Mouse (Mus musculus) hindbrain, embryonic 11.5 days (tissue): ENCODE results near the gene Trim34b. TPM values are rescaled to one million over a fixed set of nuclear protein-coding genes. Genes with fewer than 3 reads are reported as not detected.
"Not testable (repeated sequence)": the region's sequence is repeated elsewhere in the genome, so short reads cannot be mapped to it uniquely, and the experiment has no call there.

Experiments used
- ATAC-seq: fragments of 200-750 bp; cut with Nextera tagmentation; 2 replicates; pipeline ENCODE4 v1.8.0; 2017; ENCODE audit warnings: mild to moderate bottlenecking, moderate TSS enrichment, moderate library complexity; ENCODE audit not compliant: low FRiP score
- DNase-seq: peaks from one replicate; pipeline ENCODE4 v3.0.0-alpha.2; 2015; ENCODE audit warnings: low spot score
- H3K27ac ChIP-seq: fragments of 300-500 bp; sonication (generic); 2 replicates; pipeline ENCODE4 v1.5.1; 2014; ENCODE audit warnings: mild to moderate bottlenecking, low read depth, low read length
- H3K27me3 ChIP-seq: fragments of 300-500 bp; sonication (generic); 2 replicates; pipeline ENCODE4 v1.6.1; 2014; ENCODE audit warnings: mild to moderate bottlenecking, low read length, moderate library complexity, mixed read lengths; ENCODE audit not compliant: control insufficient read depth, insufficient read depth
- H3K36me3 ChIP-seq: fragments of 300-500 bp; sonication (generic); 2 replicates; pipeline ENCODE4 v1.6.1; 2014; ENCODE audit warnings: mild to moderate bottlenecking, low read length, moderate library complexity, mixed read lengths; ENCODE audit not compliant: control insufficient read depth, insufficient read depth
- H3K4me1 ChIP-seq: fragments of 300-500 bp; sonication (generic); replicated peaks from 2 replicates; pipeline ENCODE4 v1.6.1; 2014; ENCODE audit warnings: low read length, mixed read lengths; ENCODE audit not compliant: control insufficient read depth, insufficient read depth
- H3K4me2 ChIP-seq: fragments of 300-500 bp; sonication (generic); replicated peaks from 2 replicates; pipeline ENCODE4 v1.6.1; 2014; ENCODE audit warnings: mild to moderate bottlenecking, low read depth, low read length
- H3K4me3 ChIP-seq: fragments of 300-500 bp; sonication (generic); 2 replicates; pipeline ENCODE4 v1.5.1; 2014; ENCODE audit warnings: low read depth, low read length
- H3K9ac ChIP-seq: fragments of 300-500 bp; sonication (generic); 2 replicates; pipeline ENCODE4 v1.6.1; 2014; ENCODE audit warnings: low read depth, low read length
- H3K9me3 ChIP-seq: fragments of 300-500 bp; sonication (generic); 2 replicates; pipeline ENCODE4 v1.6.1; 2016; ENCODE audit warnings: low read length; ENCODE audit not compliant: control insufficient read depth
- WGBS: fragments of 180-500 bp; shearing (Covaris S2); extraction: QIAGEN DNeasy Blood & Tissue Kit; methylation state at CpG from one replicate; pipeline ENCODE4 v1.1.7; 2014; 5-methylcytosine and 5-hydroxymethylcytosine counted together
- polyA plus RNA-seq: library from polyadenylated mRNA; unstranded; fragments of >200 nt; fragmentation: Nextera tagmentation; extraction: Ambion mirVana; gene quantifications from 2 replicates; pipeline ENCODE4 v1.2.1, GENCODE M21; 2014

Trim34b gene
- polyA plus RNA-seq, 1 experiment from 2014 or later = not detected

GRCm38 (mm10) chr7:104340744-104341143, 11.5 kb downstream of the Trim34b start:
- H3K4me2 ChIP-seq, H3K9me3 ChIP-seq, H3K27me3 ChIP-seq, H3K4me1 ChIP-seq, H3K36me3 ChIP-seq, H3K9ac ChIP-seq, H3K27ac ChIP-seq, ATAC-seq, H3K4me3 ChIP-seq, DNase-seq: not testable (repeated sequence)
- WGBS = 88% methylated on average over 2 of the region's 4 CpGs

DNA sequence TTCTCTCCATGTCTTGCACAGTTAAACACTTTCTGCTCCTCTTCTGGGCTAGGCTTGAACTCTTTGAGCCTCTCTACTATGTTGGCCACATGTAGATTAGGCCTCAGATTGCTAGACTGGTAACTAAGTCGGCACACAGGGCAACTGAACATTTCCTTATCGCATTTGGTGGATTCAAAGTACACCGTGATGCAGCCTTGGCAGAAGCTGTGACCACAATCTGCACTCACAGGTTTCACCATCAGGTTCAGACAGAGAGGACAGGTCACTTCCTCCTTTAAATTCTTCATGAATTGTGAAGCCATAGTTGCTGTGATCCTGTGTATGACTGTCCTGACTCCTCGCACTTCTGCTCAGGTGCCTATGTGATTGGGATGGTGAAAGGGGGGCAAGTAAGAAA, 18.8 kb downstream of the Trim34b start:
- WGBS = 87% methylated on average over 4 of the region's 4 CpGs
- H3K9ac ChIP-seq, H3K4me2 ChIP-seq, H3K36me3 ChIP-seq, H3K4me3 ChIP-seq, H3K9me3 ChIP-seq, H3K4me1 ChIP-seq, H3K27me3 ChIP-seq, H3K27ac ChIP-seq, ATAC-seq, DNase-seq: not testable (repeated sequence)

DNA sequence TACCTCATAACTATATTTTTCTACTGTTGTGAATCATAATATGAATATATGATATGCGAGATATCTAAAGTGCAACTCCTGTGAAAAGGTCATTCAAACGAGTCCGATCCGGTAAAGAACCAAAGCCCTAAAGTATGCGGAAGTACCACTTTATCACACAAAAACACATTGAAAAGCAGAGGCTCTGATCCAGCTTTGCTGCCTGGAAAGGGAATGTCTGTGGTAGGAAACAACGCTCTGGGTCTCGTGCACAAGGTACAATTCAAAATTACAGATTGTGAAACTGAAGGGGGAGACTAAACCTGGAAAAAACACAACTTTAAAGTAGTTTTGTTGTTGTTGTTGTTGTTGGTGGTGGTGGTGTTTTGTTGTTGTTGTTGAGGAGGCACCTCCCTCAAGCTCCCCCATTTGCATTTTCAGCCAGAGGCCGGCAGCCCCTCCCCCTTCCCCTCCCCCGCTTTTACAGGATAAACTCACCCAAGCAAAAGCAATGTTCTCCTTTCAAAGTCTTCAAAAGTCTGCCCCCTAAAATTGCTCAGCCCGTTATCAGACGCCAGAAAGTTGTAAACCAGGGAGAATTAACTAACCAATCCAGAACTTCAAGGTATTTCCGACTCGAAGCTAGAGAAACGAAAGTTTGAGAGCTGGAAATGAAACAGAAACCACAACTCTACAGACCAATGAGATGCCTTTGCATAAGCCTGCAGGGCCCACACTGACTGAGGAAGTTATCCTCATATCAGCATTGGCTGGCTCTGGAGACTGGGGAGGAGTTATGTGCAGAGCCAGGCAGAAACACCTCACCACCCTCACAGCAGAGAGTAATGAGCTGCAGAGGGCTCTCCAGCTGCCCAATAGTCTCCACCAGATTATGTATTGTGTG, 23.7 kb downstream of the Trim34b start, which contains the start of gene Trim12c:
Gene Trim12c (minus strand): TSS at position 646 of the 883 bp plus-strand sequence.
- Histone ChIP-seq H3K4me2 (peak within 1 kb of the TSS; percentile 23; the same call in 1 of the 2 replicates), H3K4me1 (no peaks in the 10 kb centered on the region), H3K9me3 (no peaks in the 10 kb centered on the region), H3K36me3 (no peaks in the 10 kb centered on the region), H3K4me3 (peak within 1 kb of the TSS; percentile 14), H3K27me3 (no peaks in the 10 kb centered on the region), H3K27ac (no peak within 1 kb of the TSS), H3K9ac (no peak within 1 kb of the TSS)
- 12% methylated on average over 14 of the region's 14 CpGs for WGBS
- ATAC-seq = peak; percentile 90
- peak; percentile 51 for DNase-seq

DNA sequence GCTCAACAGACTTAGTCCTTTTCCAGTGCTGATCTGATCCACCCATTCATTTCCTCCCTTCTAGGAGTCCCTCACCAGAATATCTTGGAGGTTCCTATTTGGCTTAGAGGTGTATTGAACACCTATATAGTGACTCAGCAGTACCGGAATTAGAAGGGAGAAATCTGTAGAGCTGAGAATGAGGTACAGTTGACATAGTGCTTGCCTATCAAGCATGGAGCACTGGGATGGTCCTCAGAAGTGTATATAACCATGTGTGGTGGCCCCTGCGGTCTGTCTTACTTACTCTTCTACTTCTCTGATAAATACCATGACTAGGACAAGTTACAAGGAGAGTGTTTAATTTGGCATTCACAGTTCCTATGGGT, 24.3 kb downstream of the Trim34b start:
- Histone ChIP-seq H3K9me3 (no peaks in the 10 kb centered on the region), H3K36me3 (no peaks in the 10 kb centered on the region), H3K27me3 (no peaks in the 10 kb centered on the region), H3K9ac (no peak overlapping the region), H3K27ac (no peak overlapping the region), H3K4me2 (no peak overlapping the region), H3K4me1 (no peaks in the 10 kb centered on the region), H3K4me3 (no peak overlapping the region)
- WGBS = 73% methylated on average over 2 of the region's 2 CpGs
- DNase-seq (no peak), ATAC-seq (peak; percentile 59)

GRCm38 (mm10) chr7:104366339-104366738, 37.1 kb downstream of the Trim34b start:
- Histone ChIP-seq H3K4me1 (no peaks in the 10 kb centered on the region), H3K4me3 (no peak overlapping the region)
- DNase-seq = no peak

DNA sequence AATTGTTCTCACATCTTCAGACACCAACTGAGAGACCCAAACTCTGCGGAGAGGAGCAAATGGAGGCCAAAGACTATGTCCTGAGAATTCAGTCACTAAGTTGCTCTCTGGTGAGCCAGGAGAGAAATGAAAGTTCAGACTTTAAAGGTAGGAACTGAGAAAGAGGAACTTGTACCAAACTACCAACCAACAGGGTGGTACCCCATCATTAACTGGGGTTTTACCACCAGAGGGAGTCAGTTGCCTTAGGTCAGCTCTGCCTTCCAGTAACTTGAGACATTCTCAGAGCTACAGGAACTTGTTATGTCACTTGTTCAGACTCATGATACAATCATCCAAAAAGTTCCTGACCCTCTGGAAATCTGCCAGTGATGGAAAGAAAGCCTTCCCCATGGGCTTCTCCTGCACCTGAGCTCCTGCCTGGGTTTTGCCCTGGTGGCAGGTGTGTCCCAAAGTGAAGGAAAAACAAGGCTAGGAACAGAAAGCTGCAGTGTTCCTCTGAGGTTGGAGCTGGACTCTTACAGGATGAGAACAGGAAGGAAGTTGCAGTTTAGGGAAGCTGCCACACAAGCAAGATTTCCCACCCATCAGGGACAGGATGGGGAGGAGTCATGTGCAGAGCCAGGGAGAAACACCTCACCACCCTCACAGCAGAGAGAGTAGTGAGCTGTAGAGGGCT, 40.6 kb downstream of the Trim34b start, which contains the start of gene Trim30b:
Gene Trim30b (minus strand): TSS at position 149 of the 679 bp plus-strand sequence.
- ATAC-seq = no peak
- DNase-seq = no peak

More at GRCm38 (mm10) chr7:104366339-104366738, 37.1 kb downstream of the Trim34b start:
- Histone ChIP-seq H3K9ac (no peak overlapping the region), H3K27me3 (no peaks in the 10 kb centered on the region), H3K36me3 (no peaks in the 10 kb centered on the region), H3K9me3 (no peaks in the 10 kb centered on the region), H3K4me2 (no peak overlapping the region), H3K27ac (no peak overlapping the region)
- no peak for ATAC-seq

More for the DNA sequence above, 40.6 kb downstream of the Trim34b start, which contains the start of gene Trim30b:
- WGBS = 60% methylated on average over 1 of the region's 1 CpGs
- Histone ChIP-seq H3K4me2 (no peak within 1 kb of the TSS), H3K4me1 (no peaks in the 10 kb centered on the region), H3K9ac (no peak within 1 kb of the TSS), H3K36me3 (no peaks in the 10 kb centered on the region), H3K27ac (no peak within 1 kb of the TSS), H3K9me3 (no peaks in the 10 kb centered on the region), H3K27me3 (no peaks in the 10 kb centered on the region), H3K4me3 (no peak within 1 kb of the TSS)

Other genes starting within 250 kb of the Trim34b start
- gene Olfr645, start 244.0 kb upstream of the Trim34b start, polyA plus RNA-seq = not detected in 2 replicates
- not detected in 2 replicates for gene Olfr646, start 224.6 kb upstream of the Trim34b start, polyA plus RNA-seq
- gene Ubqln5, start 199.6 kb upstream of the Trim34b start, polyA plus RNA-seq = not detected in 2 replicates
- gene Olfr643, start 192.1 kb upstream of the Trim34b start, polyA plus RNA-seq = not detected in 2 replicates
- gene Ubqln3, start 186.2 kb upstream of the Trim34b start, polyA plus RNA-seq = not detected in 2 replicates
- not detected in 2 replicates for gene Ubqlnl, start 178.9 kb upstream of the Trim34b start, polyA plus RNA-seq
- not detected in 2 replicates for gene Olfm5, start 164.6 kb upstream of the Trim34b start, polyA plus RNA-seq
- gene Olfr648, start 146.1 kb upstream of the Trim34b start, polyA plus RNA-seq = 0.35 and 0.49 TPM in 2 replicates
- gene Olfr649, start 133.5 kb upstream of the Trim34b start, polyA plus RNA-seq = not detected in 2 replicates
- 2.5 and 3.4 TPM in 2 replicates for gene Trim6, start 110.7 kb upstream of the Trim34b start, polyA plus RNA-seq
- gene Trim34a, start 85.0 kb upstream of the Trim34b start, polyA plus RNA-seq = 0.74 and 1.1 TPM in 2 replicates
- gene Trim5, start 41.4 kb upstream of the Trim34b start, polyA plus RNA-seq = 0.09 and 0.14 TPM in 2 replicates
- gene Trim12a, start 14.0 kb upstream of the Trim34b start, polyA plus RNA-seq = 2.1 and 3.2 TPM in 2 replicates
- 0.45 and 1.0 TPM in 2 replicates for gene Trim12c, start 23.9 kb downstream of the Trim34b start, polyA plus RNA-seq
- gene Trim30b, start 40.4 kb downstream of the Trim34b start, polyA plus RNA-seq = 0.07 and 0.11 TPM in 2 replicates
- gene Trim30c, start 71.4 kb downstream of the Trim34b start, polyA plus RNA-seq = 0.11 and 0.32 TPM in 2 replicates
- 0.74 and 0.81 TPM in 2 replicates for gene Trim30a, start 135.7 kb downstream of the Trim34b start, polyA plus RNA-seq
- gene Trim30d, start 178.4 kb downstream of the Trim34b start, polyA plus RNA-seq = 0.11 and 0.31 TPM in 2 replicates
- gene Olfr651, start 220.7 kb downstream of the Trim34b start, polyA plus RNA-seq = not detected in 2 replicates
- gene Olfr652, start 231.4 kb downstream of the Trim34b start, polyA plus RNA-seq = not detected in 2 replicates
- gene Olfr653, start 247.8 kb downstream of the Trim34b start, polyA plus RNA-seq = not detected in 2 replicates